Mouse (Mus musculus): ENCODE results near the gene Scel.

The Scel gene

GRCm38 (mm10) chr14:103513473-103513811 is 300 bp downstream of the Scel start:
- DNase-seq (ENCODE audit: low spot score): no peak

DNA sequence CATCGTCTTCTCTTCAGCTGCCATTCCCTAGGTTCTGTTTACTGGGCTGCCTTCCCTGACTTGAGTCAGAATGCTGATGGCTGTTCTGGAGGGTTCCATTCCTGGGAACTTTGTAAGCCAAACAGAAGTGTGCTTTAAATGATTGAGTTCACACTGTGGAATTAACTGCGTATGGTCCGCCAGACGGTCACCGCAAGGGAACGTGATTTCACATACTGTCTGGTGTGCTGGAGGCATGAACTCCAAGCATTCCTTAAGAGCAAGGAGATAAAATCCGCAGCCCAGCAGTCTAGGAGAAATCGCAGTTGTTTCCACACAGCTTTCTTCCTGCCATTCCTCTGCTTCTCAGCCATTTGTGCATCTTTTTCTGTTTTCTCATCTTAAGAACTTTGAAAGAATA is 2.3 kb downstream of the Scel start:
- no peak for DNase-seq (ENCODE audit: low spot score)

DNA sequence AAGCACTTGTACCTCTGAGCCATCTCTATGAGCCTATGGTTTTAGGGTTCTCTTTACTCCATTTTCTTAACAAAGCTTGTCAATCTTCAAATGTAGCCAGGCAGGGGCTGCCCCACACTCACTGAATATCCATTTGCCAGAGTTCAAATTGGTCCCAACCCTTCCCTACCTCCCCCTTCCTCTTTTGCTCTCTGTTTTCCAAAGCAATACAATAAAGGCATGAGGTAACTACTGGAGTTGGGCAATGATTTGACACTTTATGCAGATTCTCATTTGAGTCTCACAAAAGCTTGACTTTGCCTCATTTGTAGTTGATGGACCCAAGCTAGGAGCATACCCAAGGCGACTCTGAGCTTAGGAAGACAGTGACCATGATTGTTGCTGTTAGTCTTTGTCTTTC is 13.1 kb downstream of the Scel start:
- DNase-seq (ENCODE audit: low spot score): no peak

- no peak for DNase-seq (ENCODE audit: low spot score)
Observed at GRCm38 (mm10) chr14:103529733-103530367, 16.7 kb downstream of the Scel start.

DNA sequence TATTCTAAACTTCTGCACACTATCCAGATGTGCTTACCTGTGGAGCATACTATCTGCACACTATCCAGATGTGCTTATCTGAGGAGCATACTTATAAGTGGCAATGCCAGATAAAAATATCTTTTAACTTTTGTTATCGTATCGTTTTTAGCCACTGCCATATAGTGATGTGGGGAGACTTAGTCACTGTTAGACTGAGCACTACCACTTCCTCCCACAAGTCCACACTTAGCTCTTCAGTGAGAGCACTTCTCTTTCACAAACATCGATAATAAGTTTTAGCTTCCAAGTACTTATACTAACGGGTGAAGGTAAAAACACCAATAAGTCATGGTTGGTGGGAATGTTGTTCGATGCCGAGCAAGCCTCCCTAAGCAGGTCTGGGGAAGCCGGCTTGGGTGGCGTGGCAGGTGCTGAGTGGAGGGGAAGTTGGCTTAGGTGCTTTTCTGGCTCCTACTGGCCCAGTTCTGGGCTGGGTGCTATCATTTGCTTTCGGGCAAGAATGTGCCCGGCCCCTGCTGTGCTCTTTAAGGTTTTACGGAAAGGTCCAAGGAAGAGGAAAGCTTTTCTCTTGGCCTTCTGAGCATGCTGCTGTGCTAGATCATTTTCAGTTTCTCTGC is 18.7 kb downstream of the Scel start:
- DNase-seq (ENCODE audit: low spot score): no peak

DNA sequence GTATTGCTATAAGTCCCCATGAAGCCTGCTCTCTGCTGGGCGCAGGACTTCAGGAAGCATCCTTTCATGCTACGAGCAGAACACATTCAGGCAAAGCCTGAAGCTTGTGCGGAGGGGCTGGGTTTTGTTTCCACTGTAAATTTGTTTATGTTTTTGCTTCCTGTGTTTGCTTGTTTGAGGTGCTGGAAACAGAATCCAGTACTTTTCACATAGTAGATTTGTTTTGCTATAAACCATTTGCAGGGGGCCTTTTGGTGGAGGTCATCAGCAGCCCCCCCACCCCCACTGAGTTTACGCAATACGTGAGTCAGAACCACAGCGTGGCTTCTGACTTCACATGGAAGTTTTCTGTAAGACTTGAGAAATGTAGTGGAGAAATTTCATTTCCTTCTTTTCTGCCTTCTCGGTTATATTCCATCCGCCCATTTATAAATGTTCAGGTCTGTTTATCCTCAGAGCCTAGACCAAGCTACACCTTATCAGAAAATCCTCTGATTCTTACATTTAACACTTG is 22.4 kb downstream of the Scel start:
- no peak for DNase-seq (ENCODE audit: low spot score)

DNA sequence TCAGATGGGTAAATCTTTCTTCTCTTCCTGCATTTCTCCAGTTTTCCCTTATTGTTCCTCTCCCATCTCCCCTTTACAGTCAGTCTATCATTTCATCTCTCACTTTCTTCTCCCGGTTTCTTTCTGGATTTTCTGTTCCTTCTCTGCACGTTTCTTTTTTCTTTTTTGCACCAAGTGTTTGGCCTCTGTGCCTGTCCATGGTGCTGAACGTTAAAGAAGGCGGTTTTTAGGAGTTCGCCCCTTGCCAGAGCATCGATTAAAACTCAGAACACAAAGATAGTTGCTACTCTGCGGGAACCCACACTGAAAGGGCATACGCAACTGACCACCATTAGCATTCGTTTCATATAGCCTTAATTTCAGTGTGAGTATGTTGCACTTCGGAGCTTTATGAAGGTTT is 23.2 kb downstream of the Scel start:
- no peak for DNase-seq (ENCODE audit: low spot score)

DNA sequence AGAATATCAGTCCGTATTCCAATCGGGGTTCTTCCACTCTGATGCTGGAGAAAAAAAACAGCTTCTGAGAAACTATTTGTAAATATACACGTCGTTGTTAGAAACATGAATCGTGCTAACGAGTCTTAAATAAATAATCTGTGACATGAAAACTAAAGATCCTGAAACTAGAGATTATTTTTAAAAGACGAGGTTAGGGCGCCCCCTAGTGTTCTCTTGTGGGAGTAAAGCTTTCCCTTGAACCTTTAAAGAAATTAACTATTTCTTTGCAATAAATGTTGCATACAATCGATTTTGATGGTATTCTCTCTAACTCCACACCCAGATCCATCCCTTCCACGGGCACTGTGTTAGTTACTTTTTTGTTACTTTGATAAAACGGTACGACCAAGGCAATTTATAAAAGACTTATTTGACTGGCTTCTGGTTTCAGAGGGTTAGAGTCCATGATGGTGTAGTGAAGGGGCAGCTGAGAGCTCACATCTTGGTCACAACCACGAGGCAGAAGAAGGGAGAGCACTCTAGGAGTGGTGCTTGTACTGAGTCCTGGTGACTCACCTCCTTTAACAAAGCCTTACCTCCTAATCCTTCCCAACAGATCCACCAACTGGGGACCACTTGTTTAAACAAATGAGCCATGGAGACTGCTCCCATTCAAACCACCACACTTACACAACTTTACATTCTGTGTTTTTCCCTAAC is 24.4 kb downstream of the Scel start:
- DNase-seq (ENCODE audit: low spot score): no peak

DNA sequence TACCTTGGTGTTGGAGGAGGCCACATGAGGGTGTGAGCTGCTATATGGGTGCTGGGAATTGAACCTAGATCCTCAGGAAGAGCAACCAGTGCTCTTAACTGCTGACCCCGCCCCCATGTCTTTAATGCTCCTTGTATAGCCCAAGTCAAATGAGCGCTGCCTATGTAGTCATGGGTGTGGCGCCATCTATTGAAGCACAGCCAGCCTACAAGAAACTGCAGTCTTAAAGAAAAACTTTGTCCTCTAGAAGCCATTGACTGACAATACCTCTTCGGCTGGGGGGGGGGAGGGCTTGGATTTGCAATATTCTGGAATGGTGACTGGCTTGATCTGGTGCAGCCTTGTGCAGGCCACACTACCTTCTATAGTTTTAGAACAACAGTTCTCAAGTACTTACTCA is 26.7 kb downstream of the Scel start:
- no peak for DNase-seq (ENCODE audit: low spot score)

GRCm38 (mm10) chr14:103541679-103542078 is 28.5 kb downstream of the Scel start:
- no peak for DNase-seq (ENCODE audit: low spot score)

DNA sequence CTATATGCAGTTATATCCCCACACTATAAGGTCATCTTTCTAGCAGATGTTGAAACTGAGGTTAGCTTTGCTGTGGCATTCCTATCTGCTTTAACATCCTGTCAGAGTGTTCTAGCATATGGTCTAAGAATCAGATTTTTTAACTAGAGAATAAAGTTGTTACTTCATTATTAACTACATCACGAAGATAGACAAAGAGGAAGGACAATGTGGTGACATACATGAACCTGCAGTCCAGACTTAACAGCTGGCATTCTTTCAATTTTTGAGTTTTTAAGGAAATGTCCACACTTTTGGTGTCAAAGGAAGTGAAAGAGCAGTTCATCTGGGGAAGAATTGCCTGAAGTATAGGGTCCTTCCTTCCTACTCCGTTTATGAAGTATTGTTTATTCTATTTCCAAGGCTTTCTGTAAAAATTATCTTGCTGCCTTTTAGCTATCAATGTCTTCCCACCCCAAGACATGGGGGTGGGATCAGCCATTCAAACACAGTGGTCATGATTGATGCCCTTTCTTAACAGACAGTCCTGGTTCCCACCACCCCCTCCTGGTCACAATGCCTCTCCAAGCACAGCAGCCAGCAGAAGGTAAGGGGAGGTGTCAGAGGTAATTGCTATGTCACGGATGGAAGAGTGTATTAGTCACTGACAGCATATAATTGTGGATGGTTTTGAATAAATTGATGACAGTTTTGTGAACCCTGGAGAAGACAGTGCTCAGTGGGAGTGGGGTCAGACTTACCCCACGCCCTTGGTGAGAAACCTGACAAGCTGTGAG is 30.4 kb downstream of the Scel start:
- DNase-seq (ENCODE audit: low spot score): no peak

GRCm38 (mm10) chr14:103545734-103546133 is 32.6 kb downstream of the Scel start:
- DNase-seq (ENCODE audit: low spot score): peak; percentile 12

DNA sequence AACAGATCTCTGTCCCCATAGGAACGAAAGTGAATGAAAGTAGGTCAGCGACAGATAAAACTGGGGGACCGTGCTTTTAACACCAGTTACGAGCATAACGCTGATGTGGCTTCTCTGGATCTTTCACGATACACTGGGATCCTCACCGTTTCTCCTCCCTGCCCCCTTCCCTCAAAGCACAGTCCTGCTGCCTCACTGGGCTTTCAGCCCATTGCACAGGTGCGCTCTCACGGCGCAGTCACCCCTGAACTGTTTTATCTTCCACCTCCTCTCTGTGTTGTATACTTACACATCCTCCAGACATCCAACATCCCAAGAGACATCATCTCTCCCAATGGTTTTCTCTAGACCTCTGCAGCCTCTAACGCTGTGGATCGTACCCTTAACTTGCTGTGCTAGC is 33.1 kb downstream of the Scel start:
- DNase-seq (ENCODE audit: low spot score): no peak

- no peak for DNase-seq (ENCODE audit: low spot score)
Observed at GRCm38 (mm10) chr14:103548220-103548619, 35.1 kb downstream of the Scel start.

GRCm38 (mm10) chr14:103550480-103550879 is 37.3 kb downstream of the Scel start:
- DNase-seq (ENCODE audit: low spot score): peak; percentile 19

- DNase-seq (ENCODE audit: low spot score): no peak
Observed at GRCm38 (mm10) chr14:103550921-103551320, 37.8 kb downstream of the Scel start.

GRCm38 (mm10) chr14:103551921-103552320 is 38.8 kb downstream of the Scel start:
- DNase-seq (ENCODE audit: low spot score): no peak

DNA sequence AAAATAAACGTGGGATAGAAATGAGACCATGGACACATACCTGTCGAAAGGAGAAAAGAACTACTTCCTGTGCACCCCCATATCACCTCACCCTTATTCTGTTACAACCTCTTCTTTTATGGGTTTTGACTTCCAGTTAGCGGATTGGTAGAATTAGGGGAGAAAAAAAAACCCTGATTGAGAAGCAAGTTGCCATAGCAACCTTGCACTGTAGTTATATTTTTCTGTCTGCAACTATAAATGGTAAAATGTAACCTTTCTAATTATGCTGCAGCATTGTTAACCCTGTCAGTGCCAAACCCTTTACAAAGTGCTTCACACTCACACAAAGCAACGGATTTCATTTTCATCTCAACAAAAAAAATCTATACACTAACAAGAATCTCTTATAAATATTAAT is 39.2 kb downstream of the Scel start:
- no peak for DNase-seq (ENCODE audit: low spot score)

- no peak for DNase-seq (ENCODE audit: low spot score)
Observed at GRCm38 (mm10) chr14:103556609-103557008, 43.5 kb downstream of the Scel start.

- no peak for DNase-seq (ENCODE audit: low spot score)
Observed at GRCm38 (mm10) chr14:103561383-103562096, 48.4 kb downstream of the Scel start.

- DNase-seq (ENCODE audit: low spot score): no peak
Observed at GRCm38 (mm10) chr14:103567957-103568356, 54.8 kb downstream of the Scel start.

GRCm38 (mm10) chr14:103568433-103568832 is 55.3 kb downstream of the Scel start:
- no peak for DNase-seq (ENCODE audit: low spot score)

Measured in ovary, adult 18-20 months (tissue).